Mouse (Mus musculus) MEL (cell line): ENCODE results near the gene Cat. TPM values are rescaled to one million over a fixed set of nuclear protein-coding genes. Genes with fewer than 3 reads are reported as not detected.

ENCODE experiments used
- DNase-seq: peaks from one replicate; pipeline ENCODE4 v3.0.0; 2011; ENCODE audit warnings: low read depth, low spot score
- H3K27ac ChIP-seq: 2 replicates; pipeline ENCODE4 v1.5.1; 2012; ENCODE audit warnings: low read depth, mild to moderate bottlenecking, control low read depth, low read length, moderate library complexity; ENCODE audit not compliant: control insufficient read depth
- H3K27me3 ChIP-seq, 2 experiments: fragments of 150-350 bp in 1 of 2; sonication (generic) in 1 of 2; 2 replicates each; pipeline ENCODE4 v1.6.1; 2012; ENCODE audit warnings: low read length in 2 of 2, mild to moderate bottlenecking in 2 of 2, improper control_type of control experiment in 1 of 2, moderate library complexity in 1 of 2; ENCODE audit not compliant: insufficient read depth in 2 of 2, control insufficient read depth in 1 of 2
- H3K36me3 ChIP-seq, 2 experiments: 2 replicates each; pipeline ENCODE4 v1.6.1; 2012 to 2014; ENCODE audit warnings: low read length in 2 of 2, improper control_type of control experiment in 1 of 2, inconsistent platforms in 1 of 2, mild to moderate bottlenecking in 1 of 2; ENCODE audit not compliant: insufficient read depth in 2 of 2, control insufficient read depth in 1 of 2
- H3K4me1 ChIP-seq, 2 experiments: fragments of 150-350 bp in 1 of 2; sonication (generic) in 1 of 2; 2 replicates each; pipeline ENCODE4 v1.6.1; 2012; ENCODE audit warnings: low read length in 2 of 2, improper control_type of control experiment in 1 of 2, mild to moderate bottlenecking in 1 of 2; ENCODE audit not compliant: insufficient read depth in 2 of 2, control insufficient read depth in 1 of 2
- H3K4me3 ChIP-seq, 2 experiments: fragments of 150-350 bp in 1 of 2; sonication (generic) in 1 of 2; 2 replicates each; pipeline ENCODE4 v1.5.1; 2012; ENCODE audit warnings: low read depth in 2 of 2, low read length in 2 of 2, mild to moderate bottlenecking in 2 of 2, moderate library complexity in 2 of 2, control low read depth in 1 of 2, improper control_type of control experiment in 1 of 2; ENCODE audit not compliant: control insufficient read depth in 1 of 2, insufficient read depth in 1 of 2
- H3K79me2 ChIP-seq: 2 replicates; pipeline ENCODE4 v1.6.1; 2012; ENCODE audit warnings: mild to moderate bottlenecking, low read length, moderate library complexity; ENCODE audit not compliant: control insufficient read depth, poor library complexity, insufficient read depth
- H3K9ac ChIP-seq: 2 replicates; pipeline ENCODE4 v1.6.1; 2012; ENCODE audit warnings: low read depth, mild to moderate bottlenecking, control low read depth, low read length, moderate library complexity; ENCODE audit not compliant: control insufficient read depth, poor library complexity, severe bottlenecking
- H3K9me3 ChIP-seq: fragments of 150-350 bp; sonication (generic); replicated peaks from 2 replicates; pipeline ENCODE4 v1.6.1; 2012; ENCODE audit warnings: mild to moderate bottlenecking, low read length, improper control_type of control experiment, moderate library complexity; ENCODE audit not compliant: insufficient read depth
- BHLHE40 ChIP-seq: IDR thresholded peaks from 2 replicates; pipeline ENCODE4 v1.6.1; 2012; ENCODE audit warnings: low read depth, mild to moderate bottlenecking, inconsistent platforms, low read length, improper control_type of control experiment, borderline replicate concordance
- CHD1 ChIP-seq: IDR thresholded peaks from 2 replicates; pipeline ENCODE4 v1.6.1; 2012; ENCODE audit warnings: low read depth, mild to moderate bottlenecking, inconsistent platforms, low read length, improper control_type of control experiment
- CHD2 ChIP-seq: IDR thresholded peaks from 2 replicates; pipeline ENCODE4 v1.6.1; 2011; ENCODE audit warnings: low read length, improper control_type of control experiment
- CTCF ChIP-seq, 3 experiments: IDR thresholded peaks in 2 of 3; conservative IDR thresholded peaks in 1 of 3; 2 replicates each; pipeline ENCODE4 v1.5.1; 2011 to 2012; ENCODE audit warnings: low read length in 3 of 3, low read depth in 2 of 3, mild to moderate bottlenecking in 2 of 3, improper control_type of control experiment in 1 of 3, inconsistent platforms in 1 of 3, mixed read lengths in 1 of 3, moderate library complexity in 1 of 3; ENCODE audit not compliant: control insufficient read depth in 1 of 3, insufficient read depth in 1 of 3, poor library complexity in 1 of 3, severe bottlenecking in 1 of 3
- ELF1 ChIP-seq: IDR thresholded peaks from 2 replicates; pipeline ENCODE4 v1.6.1; 2014; ENCODE audit warnings: low read depth, mild to moderate bottlenecking, inconsistent platforms, low read length, improper control_type of control experiment, moderate library complexity
- EP300 ChIP-seq, 2 experiments: IDR thresholded peaks; 2 replicates each; pipeline ENCODE4 v1.6.1; 2011; ENCODE audit warnings: improper control_type of control experiment in 2 of 2, low read length in 2 of 2, low read depth in 1 of 2, mild to moderate bottlenecking in 1 of 2
- ETS1 ChIP-seq: IDR thresholded peaks from 2 replicates; pipeline ENCODE4 v1.6.1; 2012; ENCODE audit warnings: low read depth, mild to moderate bottlenecking, inconsistent platforms, low read length, improper control_type of control experiment, moderate library complexity
- GABPA ChIP-seq: IDR thresholded peaks from 2 replicates; pipeline ENCODE4 v1.6.1; 2012; ENCODE audit warnings: low read depth, mild to moderate bottlenecking, inconsistent platforms, low read length, improper control_type of control experiment, moderate library complexity
- GATA1 ChIP-seq: IDR thresholded peaks from 2 replicates; pipeline ENCODE4 v1.6.1; 2011; ENCODE audit warnings: low read depth, low read length, improper control_type of control experiment
- HCFC1 ChIP-seq: IDR thresholded peaks from 2 replicates; pipeline ENCODE4 v1.6.1; 2012; ENCODE audit warnings: low read depth, mild to moderate bottlenecking, inconsistent platforms, low read length, improper control_type of control experiment, moderate library complexity
- JUND ChIP-seq: IDR thresholded peaks from 2 replicates; pipeline ENCODE4 v1.6.1; 2011; ENCODE audit warnings: low read depth, mild to moderate bottlenecking, improper control_type of control experiment, low read length
- KAT2A ChIP-seq: conservative IDR thresholded peaks from 2 replicates; pipeline ENCODE4 v1.6.1; 2012; ENCODE audit warnings: low read depth, low read length, improper control_type of control experiment, inconsistent platforms
- MAX ChIP-seq: IDR thresholded peaks from 2 replicates; pipeline ENCODE4 v1.6.1; 2011; ENCODE audit warnings: low read length, improper control_type of control experiment
- MAZ ChIP-seq: IDR thresholded peaks from 2 replicates; pipeline ENCODE4 v1.6.1; 2012; ENCODE audit warnings: low read depth, mild to moderate bottlenecking, inconsistent platforms, low read length, improper control_type of control experiment
- MXI1 ChIP-seq: IDR thresholded peaks from 2 replicates; pipeline ENCODE4 v1.6.1; 2011; ENCODE audit warnings: mild to moderate bottlenecking, low read depth, low read length, improper control_type of control experiment
- MYB ChIP-seq: IDR thresholded peaks from 2 replicates; pipeline ENCODE4 v1.6.1; 2011; ENCODE audit warnings: mild to moderate bottlenecking, low read depth, low read length, improper control_type of control experiment
- MYC ChIP-seq: IDR thresholded peaks from 2 replicates; pipeline ENCODE4 v1.6.1; 2011; ENCODE audit warnings: low read depth, mild to moderate bottlenecking, low read length, improper control_type of control experiment, moderate library complexity
- NELFE ChIP-seq: IDR thresholded peaks from 2 replicates; pipeline ENCODE4 v1.6.1; 2011; ENCODE audit warnings: low read depth, low read length, improper control_type of control experiment
- NRF1 ChIP-seq: IDR thresholded peaks from 2 replicates; pipeline ENCODE4 v1.6.1; 2014; ENCODE audit warnings: low read depth, mild to moderate bottlenecking, inconsistent platforms, low read length, improper control_type of control experiment, moderate library complexity; ENCODE audit not compliant: poor library complexity, insufficient read depth, severe bottlenecking
- POLR2A ChIP-seq, 2 experiments: IDR thresholded peaks; 2 replicates each; pipeline ENCODE4 v1.6.1; 2011 to 2012; ENCODE audit warnings: low read length in 2 of 2, mild to moderate bottlenecking in 2 of 2, control low read depth in 1 of 2, improper control_type of control experiment in 1 of 2, low read depth in 1 of 2, moderate library complexity in 1 of 2; ENCODE audit not compliant: control insufficient read depth in 1 of 2, insufficient read depth in 1 of 2, poor library complexity in 1 of 2
- POLR2AphosphoS2 ChIP-seq: IDR thresholded peaks from 2 replicates; pipeline ENCODE4 v1.6.1; 2011; ENCODE audit warnings: low read length, improper control_type of control experiment
- RAD21 ChIP-seq: IDR thresholded peaks from 2 replicates; pipeline ENCODE4 v1.6.1; 2011; ENCODE audit warnings: mild to moderate bottlenecking, low read depth, low read length, improper control_type of control experiment
- RCOR1 ChIP-seq: IDR thresholded peaks from 2 replicates; pipeline ENCODE4 v1.6.1; 2012; ENCODE audit warnings: low read depth, mild to moderate bottlenecking, inconsistent platforms, low read length, improper control_type of control experiment
- SIN3A ChIP-seq: IDR thresholded peaks from 2 replicates; pipeline ENCODE4 v1.6.1; 2012; ENCODE audit warnings: low read length, improper control_type of control experiment, inconsistent platforms
- SMC3 ChIP-seq: IDR thresholded peaks from 2 replicates; pipeline ENCODE4 v1.6.1; 2011; ENCODE audit warnings: low read depth, low read length, improper control_type of control experiment
- TAL1 ChIP-seq: IDR thresholded peaks from 2 replicates; pipeline ENCODE4 v1.6.1; 2012; ENCODE audit warnings: mild to moderate bottlenecking, inconsistent platforms, low read length, moderate library complexity, mixed read lengths
- TBP ChIP-seq: IDR thresholded peaks from 2 replicates; pipeline ENCODE4 v1.8.0; 2011; ENCODE audit warnings: low read depth, low read length, improper control_type of control experiment
- TCF12 ChIP-seq: IDR thresholded peaks from 2 replicates; pipeline ENCODE4 v1.6.1; 2014; ENCODE audit warnings: low read depth, mild to moderate bottlenecking, inconsistent platforms, low read length, improper control_type of control experiment, moderate library complexity
- UBTF ChIP-seq: IDR thresholded peaks from 2 replicates; pipeline ENCODE4 v1.6.1; 2012; ENCODE audit warnings: low read depth, mild to moderate bottlenecking, inconsistent platforms, low read length, improper control_type of control experiment, moderate library complexity, borderline replicate concordance; ENCODE audit not compliant: insufficient read depth
- USF1 ChIP-seq: IDR thresholded peaks from 2 replicates; pipeline ENCODE4 v1.6.1; 2014; ENCODE audit warnings: low read depth, mild to moderate bottlenecking, inconsistent platforms, low read length, improper control_type of control experiment, moderate library complexity
- USF2 ChIP-seq, 2 experiments: IDR thresholded peaks; 2 replicates each; pipeline ENCODE4 v1.6.1; 2011 to 2012; ENCODE audit warnings: improper control_type of control experiment in 2 of 2, low read length in 2 of 2, borderline replicate concordance in 1 of 2, inconsistent platforms in 1 of 2, low read depth in 1 of 2, mild to moderate bottlenecking in 1 of 2; ENCODE audit not compliant: insufficient read depth in 1 of 2
- ZC3H11A ChIP-seq: IDR thresholded peaks from 2 replicates; pipeline ENCODE4 v1.6.1; 2012; ENCODE audit warnings: low read depth, mild to moderate bottlenecking, inconsistent platforms, low read length, improper control_type of control experiment
- ZKSCAN1 ChIP-seq: IDR thresholded peaks from 2 replicates; pipeline ENCODE4 v1.6.1; 2012; ENCODE audit warnings: low read depth, mild to moderate bottlenecking, inconsistent platforms, low read length, improper control_type of control experiment, moderate library complexity
- ZMIZ1 ChIP-seq: IDR thresholded peaks from 2 replicates; pipeline ENCODE4 v1.6.1; 2012; ENCODE audit warnings: low read depth, mild to moderate bottlenecking, inconsistent platforms, low read length, improper control_type of control experiment, moderate library complexity
- ZNF384 ChIP-seq: IDR thresholded peaks from 2 replicates; pipeline ENCODE4 v1.6.1; 2012; ENCODE audit warnings: low read depth, mild to moderate bottlenecking, inconsistent platforms, low read length, improper control_type of control experiment
- polyA plus RNA-seq, 2 experiments: library from polyadenylated mRNA; stranded (reverse) in 1 of 2; unstranded in 1 of 2; fragments of >175 nt in 1 of 2; fragments of >200 nt in 1 of 2; gene quantifications; 2 replicates each; pipeline versions ENCODE4 v1.2.1 to v1.2.4; 2012; ENCODE audit warnings: low replicate concordance in 2 of 2, low read depth in 1 of 2; ENCODE audit not compliant: insufficient read length in 2 of 2, insufficient read depth in 1 of 2, missing spikeins in 1 of 2
- total RNA-seq: library from RNA; depleted of rRNA; stranded (reverse); fragments of 300-350 nt; gene quantifications from 2 replicates; pipeline ENCODE4 v1.2.3, GENCODE M21; 2012; rRNA removed

The Cat gene
- total RNA-seq (36.4 and 48.3 TPM in 2 replicates), polyA plus RNA-seq (10 to 100 TPM; 74.3 to 82.0 TPM)

GRCm38 (mm10) chr2:103484617-103485401 lies at the start of gene Cat:
Gene Cat, minus strand, starts transcription at chr2:103485160.
- H3K4me3 ChIP-seq: peak within 1 kb of the TSS; percentile 78 to 83
- TF ChIP-seq USF2 (IDR thresholded peaks at IDR 0.05; ENCODE audit: borderline replicate concordance in 1 of 2, insufficient read depth in 1 of 2, low read depth in 1 of 2, low read length in 2 of 2): no peak
- TF ChIP-seq ZNF384: no peak; the same call in 1 of the 2 replicates
- TF ChIP-seq NELFE: peak; percentile 90
- TF ChIP-seq UBTF: no peak
- TF ChIP-seq RAD21: no peak
- 0 out of 2 replicates have a peak, but pooled peaks have one; percentile 15 for TF ChIP-seq CHD1
- TF ChIP-seq ELF1: peak; percentile 53
- TF ChIP-seq MAX: no peak; the same call in 1 of the 2 replicates
- TF ChIP-seq TAL1: no peak
- TF ChIP-seq RCOR1: no peak
- TF ChIP-seq EP300 (IDR thresholded peaks at IDR 0.05; ENCODE audit: low read depth in 1 of 2, low read length in 2 of 2): 0 out of 4 replicates have a peak, but pooled peaks of 1 of the 2 experiments have one; percentile 16
- TF ChIP-seq KAT2A: no peak; the same call in 1 of the 2 replicates
- no peak for TF ChIP-seq USF1
- no peak for TF ChIP-seq SMC3
- peak; percentile 90 for TF ChIP-seq POLR2AphosphoS2
- TF ChIP-seq MXI1: peak; percentile 50
- TF ChIP-seq ZC3H11A: no peak
- TF ChIP-seq BHLHE40: peak; percentile 39; the same call in 1 of the 2 replicates
- TF ChIP-seq ETS1: peak; percentile 21; the same call in 1 of the 2 replicates
- TF ChIP-seq GATA1: no peak
- peak; percentile 70; the same call in 1 of the 2 replicates for TF ChIP-seq TCF12
- no peak for TF ChIP-seq GABPA
- TF ChIP-seq MYB: no peak
- TF ChIP-seq HCFC1: peak; percentile 61
- TF ChIP-seq CTCF (IDR thresholded peaks at IDR 0.05 in 2 of 3, conservative IDR thresholded peaks at IDR 0.05 in 1 of 3; ENCODE audit: control insufficient read depth in 1 of 3, insufficient read depth in 1 of 3, low read depth in 2 of 3, low read length in 3 of 3, poor library complexity in 1 of 3, severe bottlenecking in 1 of 3): no peak
- no peak for TF ChIP-seq JUND
- peak; percentile 78 for TF ChIP-seq SIN3A
- peak; percentile 20; the same call in 1 of the 2 replicates for TF ChIP-seq CHD2
- TF ChIP-seq ZMIZ1: peak; percentile 96
- peak; percentile 84 for TF ChIP-seq TBP
- peak; percentile 16; the same call in 1 of the 2 replicates for TF ChIP-seq NRF1
- peak; percentile 94 to 98 for TF ChIP-seq POLR2A (IDR thresholded peaks at IDR 0.05; ENCODE audit: control insufficient read depth in 1 of 2, insufficient read depth in 1 of 2, low read depth in 1 of 2, low read length in 2 of 2, poor library complexity in 1 of 2)
- peak; percentile 98 for TF ChIP-seq MAZ
- no peak for TF ChIP-seq MYC
- no peak for TF ChIP-seq ZKSCAN1
- no peaks in the 10 kb centered on the region for H3K27me3 ChIP-seq
- H3K79me2 ChIP-seq: peaks cover 31% of the 10 kb centered on the region
- peaks cover 34 to 35% of the 10 kb centered on the region in 2 experiments for H3K4me1 ChIP-seq
- H3K27ac ChIP-seq: peak within 1 kb of the TSS; percentile 84
- H3K36me3 ChIP-seq: peaks cover 2 to 31% of the 10 kb centered on the region in 2 experiments
- H3K9me3 ChIP-seq: no peaks in the 10 kb centered on the region
- H3K9ac ChIP-seq: peak within 1 kb of the TSS; percentile 85
- peak; percentile 97 for DNase-seq
